Mouse (Mus musculus) spleen, adult 2 months (tissue): ENCODE results near the gene Prr7. TPM values are rescaled to one million over a fixed set of nuclear protein-coding genes. Genes with fewer than 3 reads are reported as not detected.

Experiments
- DNase-seq, 2 experiments: peaks; one replicate each; pipeline versions ENCODE4 v3.0.0 to v3.0.0-alpha.2; 2012 to 2021; ENCODE audit warnings: low spot score in 2 of 2, low read depth in 1 of 2
- H3K27ac ChIP-seq: fragments of 200-500 bp; 2 replicates; pipeline ENCODE4 v1.5.1; 2012; ENCODE audit warnings: low read length, inconsistent platforms; ENCODE audit not compliant: insufficient read depth
- H3K27me3 ChIP-seq: fragments of 200-500 bp; 2 replicates; pipeline ENCODE4 v1.6.1; 2012; ENCODE audit warnings: mild to moderate bottlenecking, moderate library complexity, low read length, inconsistent platforms; ENCODE audit not compliant: control insufficient read depth, insufficient read depth
- H3K36me3 ChIP-seq: fragments of 200-500 bp; 2 replicates; pipeline ENCODE4 v1.6.1; 2012; ENCODE audit warnings: mild to moderate bottlenecking, low read length, inconsistent platforms; ENCODE audit not compliant: control insufficient read depth, insufficient read depth
- H3K4me1 ChIP-seq: fragments of 200-500 bp; 2 replicates; pipeline ENCODE4 v1.6.1; 2011; ENCODE audit warnings: inconsistent platforms; ENCODE audit not compliant: control insufficient read depth, insufficient read depth, insufficient read length
- H3K4me3 ChIP-seq: fragments of 200-500 bp; 2 replicates; pipeline ENCODE4 v1.5.1; 2011; ENCODE audit warnings: mild to moderate bottlenecking, inconsistent platforms; ENCODE audit not compliant: insufficient read depth, insufficient read length; ENCODE audit errors: extremely low read depth
- CTCF ChIP-seq: fragments of 200-500 bp; IDR thresholded peaks from 2 replicates; pipeline ENCODE4 v1.5.1; 2011; ENCODE audit warnings: mild to moderate bottlenecking, inconsistent platforms; ENCODE audit not compliant: insufficient read depth, insufficient read length, insufficient replicate concordance; ENCODE audit errors: extremely low read depth
- POLR2A ChIP-seq: fragments of 200-500 bp; IDR thresholded peaks from 2 replicates; pipeline ENCODE4 v1.6.1; 2011; ENCODE audit warnings: low read depth, low read length, inconsistent platforms
- WGBS: fragments of 180-500 bp; shearing (Covaris S2); methylation state at CpG from one replicate; pipeline ENCODE4 v1.1.7; 2018; 5-methylcytosine and 5-hydroxymethylcytosine counted together
- polyA plus RNA-seq: library from polyadenylated mRNA; depleted of rRNA; stranded (reverse); fragments of >200 nt; gene quantifications from 2 replicates; pipeline ENCODE4 v1.2.3, GENCODE M21; 2012; rRNA removed

The Prr7 gene
- polyA plus RNA-seq, 1 experiment = 16.2 TPM

DNA sequence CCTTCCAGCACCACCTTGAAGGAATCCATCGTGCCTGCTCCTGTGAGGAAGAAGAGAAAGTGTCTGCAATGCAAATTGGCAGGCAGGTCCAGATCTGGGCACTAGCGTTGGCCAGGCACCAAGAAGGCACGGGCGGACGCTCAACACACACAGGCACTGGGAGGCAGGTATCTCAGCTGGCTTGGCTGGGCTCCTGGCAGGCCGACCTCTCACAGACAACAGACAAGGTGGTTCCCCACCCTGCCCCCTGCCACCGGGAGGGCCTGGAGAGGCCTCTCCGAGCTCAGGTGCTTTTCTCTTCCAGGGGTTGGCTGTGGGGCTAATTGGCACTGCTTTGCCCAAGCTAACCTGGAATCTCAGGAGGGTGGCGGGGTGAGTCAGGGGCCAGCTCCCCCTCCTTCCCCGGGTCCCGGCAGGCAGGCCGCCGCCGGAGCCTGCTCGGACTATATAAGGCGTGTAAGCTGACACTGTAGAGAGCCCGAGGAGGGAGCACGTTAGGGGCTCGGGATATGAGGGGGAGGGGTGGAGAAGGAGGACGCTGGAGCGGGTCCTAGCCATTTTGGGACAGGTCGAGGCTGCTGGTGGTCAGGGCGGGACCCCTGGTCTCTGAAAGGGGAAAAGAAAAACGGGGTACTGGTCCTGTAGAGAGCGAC is 48.4 kb downstream of the Prr7 start:
- H3K4me1 ChIP-seq = peaks cover 10% of the 10 kb centered on the region
- WGBS = 13% methylated on average over 25 of the region's 25 CpGs

DNA sequence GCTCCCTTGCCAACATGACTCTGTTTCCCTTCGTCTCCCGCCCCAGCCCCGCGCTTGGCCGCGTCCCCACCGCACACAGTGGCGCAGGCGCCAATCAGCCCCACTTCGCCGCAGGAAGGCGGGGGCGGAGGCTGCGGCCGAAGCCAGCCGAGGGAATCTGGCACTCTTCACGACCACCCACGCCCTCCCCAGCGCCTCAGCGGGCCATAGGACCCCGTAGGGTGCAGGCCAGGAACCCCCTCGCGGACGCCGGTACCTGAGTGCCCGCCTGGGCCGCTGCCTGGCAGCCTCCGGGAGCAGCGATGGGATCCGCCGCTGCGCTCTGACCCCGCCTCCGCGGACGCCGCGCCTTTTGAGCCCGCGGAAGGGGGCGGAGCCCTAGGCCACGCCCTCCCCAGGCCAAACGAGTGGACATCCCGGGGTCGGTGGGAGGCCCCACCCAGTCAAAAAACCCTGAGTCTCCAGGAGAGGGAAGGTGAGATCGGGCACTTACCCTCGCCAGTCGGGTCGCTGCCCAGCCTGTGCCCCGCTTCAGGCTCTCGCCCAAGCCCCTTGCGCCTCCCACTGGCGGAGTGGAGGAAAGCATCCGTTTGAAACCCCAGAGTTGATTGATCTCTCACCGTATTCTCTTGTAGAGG is 49.2 kb downstream of the Prr7 start, which contains the start of gene Pdlim7:
Pdlim7 (minus strand) TSS at position 566 of the 638 bp plus-strand sequence.
- peaks cover 8% of the 10 kb centered on the region for H3K36me3 ChIP-seq
- peaks cover 10% of the 10 kb centered on the region for H3K4me1 ChIP-seq
- peak within 1 kb of the TSS; percentile 96 for H3K4me3 ChIP-seq
- H3K27me3 ChIP-seq = peaks cover 4% of the 10 kb centered on the region; the same call in 1 of the 2 replicates
- H3K27ac ChIP-seq = peak within 1 kb of the TSS; percentile 90
- TF ChIP-seq POLR2A (peak; percentile 88), CTCF (peak; percentile 90)
- DNase-seq = peak; percentile 57 to 78
- WGBS = 1% methylated on average over 51 of the region's 55 CpGs

More for the DNA sequence above, 48.4 kb downstream of the Prr7 start:
- peaks cover 4% of the 10 kb centered on the region; the same call in 1 of the 2 replicates for H3K27me3 ChIP-seq
- peaks cover 12% of the 10 kb centered on the region for H3K36me3 ChIP-seq
- DNase-seq = no peak
- peak overlapping the region; percentile 96 for H3K4me3 ChIP-seq
- H3K27ac ChIP-seq = peak overlapping the region; percentile 90; the same call in 1 of the 2 replicates
- TF ChIP-seq POLR2A (no peak), CTCF (no peak)

DNA sequence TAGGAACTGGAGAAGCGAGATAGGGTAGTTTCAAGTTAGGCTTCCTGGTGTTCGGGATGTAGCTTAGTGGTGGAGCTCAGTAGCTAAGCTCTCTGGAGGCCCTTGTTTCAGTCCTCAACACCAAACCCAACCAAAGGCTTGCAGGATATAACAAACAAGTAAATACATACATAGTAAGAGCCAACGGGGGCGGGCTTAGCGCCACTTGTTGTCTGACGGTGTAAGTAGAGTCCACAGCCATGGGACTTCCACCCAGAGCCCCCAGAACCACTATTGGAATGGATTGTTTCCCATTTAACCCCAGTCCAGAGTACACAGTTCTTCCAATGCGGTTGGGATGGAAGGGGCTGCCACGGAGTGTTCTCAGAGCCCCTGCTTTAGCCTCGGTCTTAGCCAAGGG is 49.8 kb downstream of the Prr7 start:
- no peak for DNase-seq
- TF ChIP-seq POLR2A = no peak
- TF ChIP-seq CTCF = no peak
- WGBS = 34% methylated on average over 9 of the region's 9 CpGs
- Histone ChIP-seq H3K4me3 (0 out of 2 replicates have a peak overlapping the region, but pooled peaks have one; percentile 96), H3K4me1 (peaks cover 10% of the 10 kb centered on the region), H3K27ac (no peak overlapping the region), H3K36me3 (peaks cover 2% of the 10 kb centered on the region; the same call in 1 of the 2 replicates), H3K27me3 (peaks cover 4% of the 10 kb centered on the region; the same call in 1 of the 2 replicates)

DNA sequence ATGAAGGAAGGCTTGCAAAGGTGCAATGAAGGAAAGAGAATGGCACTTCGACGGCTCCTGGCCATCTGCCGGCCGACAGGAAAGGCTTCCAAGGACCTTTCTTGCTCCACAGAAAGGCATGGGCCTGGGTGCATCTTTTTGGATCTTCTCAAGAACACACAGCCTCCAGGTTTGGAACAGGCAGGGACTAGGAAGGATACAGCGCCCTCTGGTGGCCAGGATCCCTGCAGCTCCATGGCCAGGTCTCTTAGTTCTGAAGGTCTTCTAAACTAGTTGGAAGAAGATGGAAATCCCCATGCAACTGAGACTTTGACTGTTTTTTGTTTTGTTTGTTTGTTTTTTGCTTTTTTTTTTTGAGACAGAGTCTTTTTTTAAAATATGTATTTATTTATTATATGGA is 52.9 kb downstream of the Prr7 start:
- H3K4me3 ChIP-seq = no peak overlapping the region
- H3K27ac ChIP-seq = no peak overlapping the region
- H3K4me1 ChIP-seq = peaks cover 6% of the 10 kb centered on the region
- 3% methylated on average over 5 of the region's 5 CpGs for WGBS
- DNase-seq = peak; percentile 61 to 81
- H3K27me3 ChIP-seq = peaks cover 4% of the 10 kb centered on the region; the same call in 1 of the 2 replicates
- TF ChIP-seq CTCF = peak; percentile 89; the same call in 1 of the 2 replicates
- TF ChIP-seq POLR2A = no peak
- no peaks in the 10 kb centered on the region for H3K36me3 ChIP-seq

DNA sequence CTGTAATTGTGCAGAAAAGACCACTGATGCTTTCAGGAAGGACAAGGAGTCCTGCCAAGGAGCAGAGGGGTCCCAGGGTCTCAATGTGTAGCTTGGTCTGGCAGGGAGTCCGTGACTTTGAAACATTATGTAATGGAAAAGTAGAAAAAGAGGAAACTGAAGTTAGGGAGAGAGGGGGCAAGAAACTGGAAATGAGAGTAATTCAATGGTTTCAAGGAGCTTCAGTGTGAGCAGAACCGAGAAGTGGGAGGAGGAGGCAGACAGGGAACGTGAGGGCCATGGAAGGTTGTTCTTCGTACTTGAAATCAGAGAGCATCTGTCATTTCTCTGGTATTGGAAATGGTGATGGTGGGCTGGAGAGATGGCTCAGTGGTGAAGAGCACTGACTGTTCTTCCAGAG is 55.5 kb downstream of the Prr7 start:
- TF ChIP-seq POLR2A = no peak
- TF ChIP-seq CTCF = no peak
- no peaks in the 10 kb centered on the region; the same call in 1 of the 2 replicates for H3K4me1 ChIP-seq
- no peak for DNase-seq
- no peak overlapping the region for H3K27ac ChIP-seq
- H3K4me3 ChIP-seq = no peak overlapping the region
- H3K27me3 ChIP-seq = no peaks in the 10 kb centered on the region
- peaks cover 18% of the 10 kb centered on the region for H3K36me3 ChIP-seq
- WGBS = 21% methylated on average over 4 of the region's 4 CpGs

DNA sequence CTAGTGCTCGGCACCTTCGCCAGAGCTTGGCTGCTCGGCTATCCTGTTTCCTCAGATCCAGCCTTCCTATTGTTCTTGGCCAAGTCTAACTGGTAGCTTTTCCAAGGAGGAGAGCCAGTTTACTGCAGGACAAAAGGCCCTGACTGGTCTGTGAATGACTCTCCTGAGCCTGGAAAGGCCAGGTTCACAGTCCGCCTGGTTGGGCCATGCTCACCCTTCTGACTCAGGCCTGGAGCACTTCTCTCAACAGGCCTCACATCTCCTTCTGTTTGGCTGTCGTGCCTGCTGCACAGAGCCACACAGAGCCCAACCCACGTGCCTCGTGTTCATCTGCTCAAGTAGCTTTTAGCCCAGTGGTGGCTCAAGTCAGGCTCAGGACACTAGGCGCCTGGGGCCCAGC is 58.7 kb downstream of the Prr7 start:
- no peak for DNase-seq
- Histone ChIP-seq H3K27ac (peak overlapping the region; percentile 22; the same call in 1 of the 2 replicates), H3K27me3 (no peaks in the 10 kb centered on the region), H3K4me1 (peaks cover 2% of the 10 kb centered on the region; the same call in 1 of the 2 replicates), H3K36me3 (peaks cover 19% of the 10 kb centered on the region), H3K4me3 (no peak overlapping the region)
- WGBS = 81% methylated on average over 8 of the region's 8 CpGs
- no peak for TF ChIP-seq CTCF

Other genes with a start within 250 kb of the Prr7 start
- gene Prelid1, start 143.8 kb upstream of the Prr7 start, polyA plus RNA-seq = 195 and 230 TPM in 2 replicates
- 54.7 and 75.2 TPM in 2 replicates for gene Rab24, start 142.3 kb upstream of the Prr7 start, polyA plus RNA-seq
- 14.3 and 18.5 TPM in 2 replicates for gene Mxd3, start 134.4 kb upstream of the Prr7 start, polyA plus RNA-seq
- gene Lman2, start 101.5 kb upstream of the Prr7 start, polyA plus RNA-seq = 63.9 and 70.1 TPM in 2 replicates
- gene Rgs14, start 94.5 kb upstream of the Prr7 start, polyA plus RNA-seq = 54.7 and 68.4 TPM in 2 replicates
- gene Slc34a1, start 66.1 kb upstream of the Prr7 start, polyA plus RNA-seq = 0.87 and 2.2 TPM in 2 replicates
- not detected in 2 replicates for gene Pfn3, start 49.0 kb upstream of the Prr7 start, polyA plus RNA-seq
- 0.64 and 1.6 TPM in 2 replicates for gene F12, start 37.5 kb upstream of the Prr7 start, polyA plus RNA-seq
- gene Grk6, start 19.2 kb upstream of the Prr7 start, polyA plus RNA-seq = 189 and 229 TPM in 2 replicates
- gene Dbn1, start 23.8 kb downstream of the Prr7 start, polyA plus RNA-seq = 12.8 and 14.2 TPM in 2 replicates
- gene Pdlim7, start 49.4 kb downstream of the Prr7 start, polyA plus RNA-seq = 38.3 and 46.2 TPM in 2 replicates
- gene Dok3, start 65.0 kb downstream of the Prr7 start, polyA plus RNA-seq = 248 and 364 TPM in 2 replicates
- 101 and 113 TPM in 2 replicates for gene Ddx41, start 72.4 kb downstream of the Prr7 start, polyA plus RNA-seq
- 119 and 122 TPM in 2 replicates for gene Fam193b, start 106.9 kb downstream of the Prr7 start, polyA plus RNA-seq
- 42.4 and 45.7 TPM in 2 replicates for gene Tmed9, start 109.5 kb downstream of the Prr7 start, polyA plus RNA-seq
- 22.8 and 25.7 TPM in 2 replicates for gene B4galt7, start 135.6 kb downstream of the Prr7 start, polyA plus RNA-seq
- gene Caml, start 158.7 kb downstream of the Prr7 start, polyA plus RNA-seq = 7.6 and 8.5 TPM in 2 replicates
- 10.4 and 12.3 TPM in 2 replicates for gene Ddx46, start 170.8 kb downstream of the Prr7 start, polyA plus RNA-seq
- gene B230219D22Rik, start 228.9 kb downstream of the Prr7 start, polyA plus RNA-seq = 16.2 and 18.2 TPM in 2 replicates